Mouse (Mus musculus) lung, adult 18-20 months (tissue): ENCODE measurements around the gene Gm29094.

Experiments used
- DNase-seq, 2 experiments: peaks; one replicate each; pipeline ENCODE4 v3.0.0; 2022; ENCODE audit warnings: mixed read lengths in 2 of 2

Gene Gm29094

GRCm38 (mm10) chr9:89253400-89253799 lies 54.2 kb downstream of the Gm29094 start:
- DNase-seq: no peak

- DNase-seq: no peak
Measured at GRCm38 (mm10) chr9:89256556-89257335, 57.6 kb downstream of the Gm29094 start.

DNA sequence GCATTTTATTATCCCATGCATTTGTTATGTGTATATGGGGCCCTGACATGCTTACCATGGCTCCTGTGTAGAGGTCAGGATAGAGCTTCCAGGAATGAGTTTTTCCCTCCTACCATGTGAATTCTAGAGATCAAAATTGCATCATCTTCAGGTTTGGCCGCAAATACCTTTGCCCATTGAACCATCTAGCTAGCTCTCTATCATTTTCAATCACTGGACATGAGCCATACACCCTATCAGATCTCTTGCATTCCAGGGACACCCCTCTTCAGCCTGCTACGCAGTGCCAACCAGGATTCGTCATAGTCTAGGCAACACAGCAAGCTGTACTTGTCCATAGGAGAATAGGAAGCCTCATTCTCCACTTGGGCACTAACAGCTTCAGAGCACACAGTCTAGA lies 64.8 kb downstream of the Gm29094 start:
- no peak for DNase-seq

GRCm38 (mm10) chr9:89264571-89264970 lies 65.4 kb downstream of the Gm29094 start:
- no peak for DNase-seq
